Mouse (Mus musculus): ENCODE data around the gene Ttc19. TPM values are rescaled to one million over a fixed set of nuclear protein-coding genes. Genes with fewer than 3 reads are reported as not detected.

Ttc19 gene
- polyA plus RNA-seq, 1 experiment from 2014 or later: 20.1 TPM

- peaks cover 16% of the 10 kb centered on the region for H3K36me3 ChIP-seq (ENCODE audit: control insufficient read depth, insufficient read depth, low read length)
- WGBS: 89% methylated on average over 6 of the region's 6 CpGs
Measured at GRCm38 (mm10) chr11:62298883-62299282, 17.6 kb downstream of the Ttc19 start.

GRCm38 (mm10) chr11:62305866-62306265, 24.6 kb downstream of the Ttc19 start:
- no peak overlapping the region for H3K9ac ChIP-seq (replicated peaks; ENCODE audit: low read depth, low read length)
- H3K9me3 ChIP-seq (ENCODE audit: control insufficient read depth, low read depth, low read length): no peaks in the 10 kb centered on the region
- no peak overlapping the region for H3K4me3 ChIP-seq (ENCODE audit: low read depth, low read length)
- no peak overlapping the region for H3K4me2 ChIP-seq (replicated peaks; ENCODE audit: low read depth, low read length)
- no peak overlapping the region for H3K27ac ChIP-seq (ENCODE audit: low read length)
- WGBS: 100% methylated on average over 2 of the region's 2 CpGs
- H3K27me3 ChIP-seq (ENCODE audit: control insufficient read depth, insufficient read depth, low read length): no peaks in the 10 kb centered on the region
- ATAC-seq (ENCODE audit: insufficient number of reproducible peaks, insufficient read depth, low FRiP score, low read depth): no peak
- no peaks in the 10 kb centered on the region for H3K4me1 ChIP-seq (ENCODE audit: control insufficient read depth, insufficient read depth, low read length)
- H3K36me3 ChIP-seq (ENCODE audit: control insufficient read depth, insufficient read depth, low read length): peaks cover 15% of the 10 kb centered on the region

More at GRCm38 (mm10) chr11:62298883-62299282, 17.6 kb downstream of the Ttc19 start:
- no peak overlapping the region for H3K9ac ChIP-seq (replicated peaks; ENCODE audit: low read depth, low read length)
- no peak overlapping the region for H3K4me3 ChIP-seq (ENCODE audit: low read depth, low read length)
- no peak for ATAC-seq (ENCODE audit: insufficient number of reproducible peaks, insufficient read depth, low FRiP score, low read depth)
- no peak overlapping the region for H3K4me2 ChIP-seq (replicated peaks; ENCODE audit: low read depth, low read length)
- H3K4me1 ChIP-seq (ENCODE audit: control insufficient read depth, insufficient read depth, low read length): no peaks in the 10 kb centered on the region
- no peak overlapping the region for H3K27ac ChIP-seq (ENCODE audit: low read length)
- no peaks in the 10 kb centered on the region for H3K27me3 ChIP-seq (ENCODE audit: control insufficient read depth, insufficient read depth, low read length)
- no peaks in the 10 kb centered on the region for H3K9me3 ChIP-seq (ENCODE audit: control insufficient read depth, low read depth, low read length)

- ATAC-seq (ENCODE audit: insufficient number of reproducible peaks, insufficient read depth, low FRiP score, low read depth): no peak
- no peaks in the 10 kb centered on the region for H3K27me3 ChIP-seq (ENCODE audit: control insufficient read depth, insufficient read depth, low read length)
- H3K4me1 ChIP-seq (ENCODE audit: control insufficient read depth, insufficient read depth, low read length): no peaks in the 10 kb centered on the region
- WGBS: 90% methylated on average over 2 of the region's 2 CpGs
- no peak overlapping the region for H3K4me3 ChIP-seq (ENCODE audit: low read depth, low read length)
- H3K4me2 ChIP-seq (replicated peaks; ENCODE audit: low read depth, low read length): no peak overlapping the region
- H3K27ac ChIP-seq (ENCODE audit: low read length): no peak overlapping the region
- H3K9ac ChIP-seq (replicated peaks; ENCODE audit: low read depth, low read length): no peak overlapping the region
- H3K36me3 ChIP-seq (ENCODE audit: control insufficient read depth, insufficient read depth, low read length): peaks cover 32% of the 10 kb centered on the region
- H3K9me3 ChIP-seq (ENCODE audit: control insufficient read depth, low read depth, low read length): no peaks in the 10 kb centered on the region
Measured at GRCm38 (mm10) chr11:62309296-62309695, 28.0 kb downstream of the Ttc19 start.

GRCm38 (mm10) chr11:62314984-62315383, 33.7 kb downstream of the Ttc19 start:
- Histone ChIP-seq H3K4me3 (ENCODE audit: low read depth, low read length) (no peak overlapping the region), H3K4me1 (ENCODE audit: control insufficient read depth, insufficient read depth, low read length) (no peaks in the 10 kb centered on the region), H3K27me3 (ENCODE audit: control insufficient read depth, insufficient read depth, low read length) (no peaks in the 10 kb centered on the region), H3K4me2 (replicated peaks; ENCODE audit: low read depth, low read length) (no peak overlapping the region), H3K9me3 (ENCODE audit: control insufficient read depth, low read depth, low read length) (no peaks in the 10 kb centered on the region), H3K36me3 (ENCODE audit: control insufficient read depth, insufficient read depth, low read length) (peaks cover 70% of the 10 kb centered on the region), H3K27ac (ENCODE audit: low read length) (no peak overlapping the region), H3K9ac (replicated peaks; ENCODE audit: low read depth, low read length) (no peak overlapping the region)
- ATAC-seq (ENCODE audit: insufficient number of reproducible peaks, insufficient read depth, low FRiP score, low read depth): no peak
- WGBS: 96% methylated on average over 5 of the region's 5 CpGs

GRCm38 (mm10) chr11:62317746-62318145, 36.5 kb downstream of the Ttc19 start:
- ATAC-seq (ENCODE audit: insufficient number of reproducible peaks, insufficient read depth, low FRiP score, low read depth): no peak
- no peak overlapping the region for H3K27ac ChIP-seq (ENCODE audit: low read length)
- WGBS: 84% methylated on average over 11 of the region's 11 CpGs
- no peaks in the 10 kb centered on the region for H3K4me1 ChIP-seq (ENCODE audit: control insufficient read depth, insufficient read depth, low read length)
- no peaks in the 10 kb centered on the region for H3K9me3 ChIP-seq (ENCODE audit: control insufficient read depth, low read depth, low read length)
- H3K4me3 ChIP-seq (ENCODE audit: low read depth, low read length): no peak overlapping the region
- no peak overlapping the region for H3K9ac ChIP-seq (replicated peaks; ENCODE audit: low read depth, low read length)
- no peak overlapping the region for H3K4me2 ChIP-seq (replicated peaks; ENCODE audit: low read depth, low read length)
- H3K27me3 ChIP-seq (ENCODE audit: control insufficient read depth, insufficient read depth, low read length): no peaks in the 10 kb centered on the region
- H3K36me3 ChIP-seq (ENCODE audit: control insufficient read depth, insufficient read depth, low read length): peaks cover 82% of the 10 kb centered on the region

- peaks cover 75% of the 10 kb centered on the region for H3K36me3 ChIP-seq (ENCODE audit: control insufficient read depth, insufficient read depth, low read length)
Measured at GRCm38 (mm10) chr11:62320097-62320496, 38.8 kb downstream of the Ttc19 start.

GRCm38 (mm10) chr11:62323659-62324058, 42.4 kb downstream of the Ttc19 start:
- H3K4me1 ChIP-seq (ENCODE audit: control insufficient read depth, insufficient read depth, low read length): no peaks in the 10 kb centered on the region
- no peak overlapping the region for H3K4me3 ChIP-seq (ENCODE audit: low read depth, low read length)
- peaks cover 71% of the 10 kb centered on the region for H3K36me3 ChIP-seq (ENCODE audit: control insufficient read depth, insufficient read depth, low read length)
- no peak overlapping the region for H3K9ac ChIP-seq (replicated peaks; ENCODE audit: low read depth, low read length)
- no peak overlapping the region for H3K27ac ChIP-seq (ENCODE audit: low read length)
- no peak overlapping the region for H3K4me2 ChIP-seq (replicated peaks; ENCODE audit: low read depth, low read length)
- no peaks in the 10 kb centered on the region for H3K9me3 ChIP-seq (ENCODE audit: control insufficient read depth, low read depth, low read length)
- WGBS: 67% methylated on average over 3 of the region's 3 CpGs
- no peaks in the 10 kb centered on the region for H3K27me3 ChIP-seq (ENCODE audit: control insufficient read depth, insufficient read depth, low read length)
- ATAC-seq (ENCODE audit: insufficient number of reproducible peaks, insufficient read depth, low FRiP score, low read depth): no peak

More at GRCm38 (mm10) chr11:62320097-62320496, 38.8 kb downstream of the Ttc19 start:
- H3K4me1 ChIP-seq (ENCODE audit: control insufficient read depth, insufficient read depth, low read length): no peaks in the 10 kb centered on the region
- H3K9me3 ChIP-seq (ENCODE audit: control insufficient read depth, low read depth, low read length): no peaks in the 10 kb centered on the region
- no peak for ATAC-seq (ENCODE audit: insufficient number of reproducible peaks, insufficient read depth, low FRiP score, low read depth)
- no peak overlapping the region for H3K27ac ChIP-seq (ENCODE audit: low read length)
- H3K27me3 ChIP-seq (ENCODE audit: control insufficient read depth, insufficient read depth, low read length): no peaks in the 10 kb centered on the region
- H3K4me2 ChIP-seq (replicated peaks; ENCODE audit: low read depth, low read length): no peak overlapping the region
- H3K9ac ChIP-seq (replicated peaks; ENCODE audit: low read depth, low read length): no peak overlapping the region
- no peak overlapping the region for H3K4me3 ChIP-seq (ENCODE audit: low read depth, low read length)
- WGBS: 78% methylated on average over 3 of the region's 3 CpGs

GRCm38 (mm10) chr11:62331141-62331540, 49.9 kb downstream of the Ttc19 start:
- 89% methylated on average over 5 of the region's 5 CpGs for WGBS
- Histone ChIP-seq H3K9ac (replicated peaks; ENCODE audit: low read depth, low read length) (no peak overlapping the region), H3K4me1 (ENCODE audit: control insufficient read depth, insufficient read depth, low read length) (no peaks in the 10 kb centered on the region), H3K9me3 (ENCODE audit: control insufficient read depth, low read depth, low read length) (no peaks in the 10 kb centered on the region), H3K4me2 (replicated peaks; ENCODE audit: low read depth, low read length) (no peak overlapping the region), H3K27ac (ENCODE audit: low read length) (no peak overlapping the region), H3K27me3 (ENCODE audit: control insufficient read depth, insufficient read depth, low read length) (no peaks in the 10 kb centered on the region), H3K4me3 (ENCODE audit: low read depth, low read length) (no peak overlapping the region), H3K36me3 (ENCODE audit: control insufficient read depth, insufficient read depth, low read length) (peaks cover 76% of the 10 kb centered on the region)
- no peak for ATAC-seq (ENCODE audit: insufficient number of reproducible peaks, insufficient read depth, low FRiP score, low read depth)

- no peak for ATAC-seq (ENCODE audit: insufficient number of reproducible peaks, insufficient read depth, low FRiP score, low read depth)
- Histone ChIP-seq H3K27me3 (ENCODE audit: control insufficient read depth, insufficient read depth, low read length) (no peaks in the 10 kb centered on the region), H3K4me2 (replicated peaks; ENCODE audit: low read depth, low read length) (no peak overlapping the region), H3K4me3 (ENCODE audit: low read depth, low read length) (no peak overlapping the region), H3K4me1 (ENCODE audit: control insufficient read depth, insufficient read depth, low read length) (no peaks in the 10 kb centered on the region), H3K36me3 (ENCODE audit: control insufficient read depth, insufficient read depth, low read length) (peaks cover 78% of the 10 kb centered on the region), H3K9me3 (ENCODE audit: control insufficient read depth, low read depth, low read length) (no peaks in the 10 kb centered on the region), H3K9ac (replicated peaks; ENCODE audit: low read depth, low read length) (no peak overlapping the region), H3K27ac (ENCODE audit: low read length) (no peak overlapping the region)
- 89% methylated on average over 4 of the region's 4 CpGs for WGBS
Measured at GRCm38 (mm10) chr11:62332228-62332627, 51.0 kb downstream of the Ttc19 start.
